22 mouse cellular contexts compared by ENCODE assay signal in the genomic region with DNA sequence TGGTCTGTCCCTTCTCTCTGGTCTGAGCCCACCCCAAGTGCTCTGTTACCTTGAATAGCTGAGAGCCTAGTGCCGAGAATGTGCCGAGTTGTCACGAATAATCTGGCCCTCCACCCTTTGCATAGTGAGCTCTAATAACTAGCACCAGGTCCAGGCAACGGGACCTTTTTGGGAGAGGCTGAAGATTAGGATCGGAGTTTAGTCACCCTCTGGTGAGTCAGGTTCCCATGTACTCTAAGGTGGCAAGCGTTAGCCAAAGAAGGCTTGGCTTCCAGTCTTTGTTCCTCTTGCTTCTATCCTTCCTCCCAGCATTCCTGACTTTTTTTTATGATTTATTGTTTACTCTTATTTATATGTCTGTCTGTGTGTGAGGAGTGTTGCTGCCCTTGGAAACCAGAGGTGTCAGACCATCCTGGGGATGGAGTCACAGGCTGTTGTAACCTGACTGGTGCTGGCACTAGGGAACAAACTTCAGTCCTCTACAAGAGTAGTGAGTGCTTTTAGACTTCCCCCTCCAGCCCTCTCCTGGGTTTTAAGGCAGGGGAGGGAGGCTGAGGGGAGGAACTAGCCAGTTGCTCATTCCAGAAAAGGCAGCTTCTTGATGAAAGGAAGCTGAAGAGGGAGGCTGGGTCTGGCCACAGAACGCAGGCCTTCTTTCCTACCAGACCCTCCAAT. TPM values are rescaled to one million over a fixed set of nuclear protein-coding genes. Genes with fewer than 3 reads are reported as not detected.
A peak's percentile ranks its signal among the peaks of the same experiment; 100 is the strongest.
DNase-seq lines count a peak whose midpoint lies in the region; ATAC-seq and TF ChIP-seq lines count a peak whose summit lies in the region.
"Had no signal": no experiment of that assay in that cellular context is flagged by ENCODE, and none has a peak within 500 bp of the region (broad histone marks: within the 10 kb centered on the region; RNA-seq: fewer than 3 reads in every experiment).

No protein-coding gene starts in this region.

- no peaks in the 10 kb centered on the region for H3K27me3 ChIP-seq in kidney, adult 2 months (replicated peaks; ENCODE audit: control insufficient read depth, insufficient read depth, low read length)
- no peaks in the 10 kb centered on the region for H3K27me3 ChIP-seq in small intestine, adult 2 months (ENCODE audit: control insufficient read depth, insufficient read depth, low read length)
- no peaks in the 10 kb centered on the region for H3K27me3 ChIP-seq in forebrain, embryonic 13.5 days
- H3K27me3 ChIP-seq: embryonic facial prominence, embryonic 12.5 days; forebrain, embryonic 12.5 days; hindbrain, embryonic 12.5 days; limb, embryonic 15.5 days; midbrain, embryonic 12.5 days had no signal

- TF ChIP-seq POLR2A in kidney, adult 2 months (IDR thresholded peaks at IDR 0.05; ENCODE audit: low read depth, low read length): no peak
- TF ChIP-seq POLR2A in embryonic fibroblast, embryonic 13.5 days (IDR thresholded peaks at IDR 0.05; ENCODE audit: low read depth, low read length): no peak
- no peak for TF ChIP-seq POLR2A in small intestine, adult 2 months (IDR thresholded peaks at IDR 0.05; ENCODE audit: low read depth, low read length)

- H3K27ac ChIP-seq in kidney, adult 2 months (ENCODE audit: insufficient read depth, low read depth, low read length): peak overlapping the region; percentile 13; the same call in 1 of the 2 replicates
- H3K27ac ChIP-seq in embryonic fibroblast, embryonic 13.5 days (ENCODE audit: insufficient read depth, low read length): 0 out of 2 replicates have a peak overlapping the region, but pooled peaks have one; percentile 36
- H3K27ac ChIP-seq in small intestine, adult 2 months (ENCODE audit: insufficient read depth, low read depth, low read length): peak overlapping the region; percentile 26; the same call in 1 of the 2 replicates
- H3K27ac ChIP-seq in forebrain, embryonic 13.5 days: no peak overlapping the region
- H3K27ac ChIP-seq: embryonic facial prominence, embryonic 12.5 days; forebrain, embryonic 12.5 days; hindbrain, embryonic 12.5 days; left cerebral cortex, adult 2 months; limb, embryonic 15.5 days; liver, embryonic 14.5 days; midbrain, embryonic 12.5 days; stomach, postnatal 0 days had no signal

- WGBS in kidney, adult 2 months: 48% methylated on average over 7 of the region's 7 CpGs
- WGBS in small intestine, adult 2 months: 62% methylated on average over 7 of the region's 7 CpGs
- WGBS in forebrain, embryonic 13.5 days: 69% methylated on average over 7 of the region's 7 CpGs

- no peaks in the 10 kb centered on the region for H3K9me3 ChIP-seq in forebrain, embryonic 13.5 days (replicated peaks)
- H3K9me3 ChIP-seq: embryonic facial prominence, embryonic 12.5 days; forebrain, embryonic 12.5 days; hindbrain, embryonic 12.5 days; limb, embryonic 15.5 days; midbrain, embryonic 12.5 days had no signal

- no peak for ATAC-seq in forebrain, embryonic 13.5 days

- TF ChIP-seq CTCF in kidney, adult 2 months (conservative IDR thresholded peaks at IDR 0.05; ENCODE audit: insufficient read depth, insufficient read length, low read depth, low read length): no peak
- TF ChIP-seq CTCF in embryonic fibroblast, embryonic 13.5 days (IDR thresholded peaks at IDR 0.05; ENCODE audit: borderline replicate concordance, insufficient read depth, low read length): no peak
- TF ChIP-seq CTCF in small intestine, adult 2 months (IDR thresholded peaks at IDR 0.05; ENCODE audit: extremely low read depth, insufficient read length, insufficient replicate concordance, low read depth, low read length): no peak

- no peak overlapping the region for H3K4me2 ChIP-seq in forebrain, embryonic 13.5 days
- H3K4me2 ChIP-seq: embryonic facial prominence, embryonic 12.5 days; forebrain, embryonic 12.5 days; hindbrain, embryonic 12.5 days; limb, embryonic 15.5 days; midbrain, embryonic 12.5 days had no signal

- no peaks in the 10 kb centered on the region for H3K36me3 ChIP-seq in kidney, adult 2 months (ENCODE audit: control insufficient read depth, insufficient read depth, low read length)
- H3K36me3 ChIP-seq in small intestine, adult 2 months (ENCODE audit: control insufficient read depth, insufficient read depth, low read length): no peaks in the 10 kb centered on the region
- H3K36me3 ChIP-seq in forebrain, embryonic 13.5 days (ENCODE audit: poor library complexity, severe bottlenecking): no peaks in the 10 kb centered on the region
- H3K36me3 ChIP-seq: embryonic facial prominence, embryonic 12.5 days; forebrain, embryonic 12.5 days; hindbrain, embryonic 12.5 days; limb, embryonic 15.5 days; midbrain, embryonic 12.5 days had no signal

- H3K4me3 ChIP-seq in kidney, adult 2 months (ENCODE audit: insufficient read depth, low read depth, low read length): no peak overlapping the region
- H3K4me3 ChIP-seq in embryonic fibroblast, embryonic 13.5 days (ENCODE audit: insufficient read depth, low read length): no peak overlapping the region
- no peak overlapping the region for H3K4me3 ChIP-seq in small intestine, adult 2 months (ENCODE audit: low read depth, low read length)
- no peak overlapping the region for H3K4me3 ChIP-seq in forebrain, embryonic 13.5 days
- H3K4me3 ChIP-seq: embryonic facial prominence, embryonic 12.5 days; erythroblast, embryonic 14.5 days; forebrain, embryonic 12.5 days; hindbrain, embryonic 12.5 days; left cerebral cortex, adult 2 months; limb, embryonic 15.5 days; midbrain, embryonic 12.5 days had no signal

- no peak overlapping the region for H3K9ac ChIP-seq in forebrain, embryonic 13.5 days
- H3K9ac ChIP-seq: embryonic facial prominence, embryonic 12.5 days; forebrain, embryonic 12.5 days; hindbrain, embryonic 12.5 days; limb, embryonic 15.5 days; liver, embryonic 14.5 days; midbrain, embryonic 12.5 days had no signal

- peak; percentile 20 for DNase-seq in kidney, adult 2 months
- DNase-seq in kidney, postnatal 4 days: no peak
- peak; percentile 17 for DNase-seq in urinary bladder, postnatal 14 days (ENCODE audit: low spot score)
- no peak for DNase-seq in urinary bladder, postnatal 10 days (ENCODE audit: low spot score)
- DNase-seq in thymus, postnatal 25 days: no peak
- DNase-seq: adrenal gland, postnatal 25 days; cerebellum, postnatal 10 days; heart, postnatal 14 days; kidney, adult 11 months; thymus, adult 2 months had no signal

- H3K4me1 ChIP-seq in kidney, adult 2 months (ENCODE audit: control insufficient read depth, insufficient read depth, low read length): no peaks in the 10 kb centered on the region; the same call in 1 of the 2 replicates
- no peaks in the 10 kb centered on the region; the same call in 1 of the 2 replicates for H3K4me1 ChIP-seq in embryonic fibroblast, embryonic 13.5 days (ENCODE audit: control insufficient read depth, insufficient read depth, low read length)
- H3K4me1 ChIP-seq in small intestine, adult 2 months (ENCODE audit: control insufficient read depth, insufficient read depth, insufficient read length, low read length): no peaks in the 10 kb centered on the region
- H3K4me1 ChIP-seq in forebrain, embryonic 13.5 days: peaks cover 5% of the 10 kb centered on the region; the same call in 1 of the 2 replicates
- H3K4me1 ChIP-seq: embryonic facial prominence, embryonic 12.5 days; hindbrain, embryonic 12.5 days had no signal

RNA-seq across cellular contexts. Expression of a gene that starts 9.2 kb away (rescaled TPM):
- 49.0 and 58.9 TPM in 2 replicates for polyA plus RNA-seq in kidney, adult 2 months (2012; rRNA removed)
- polyA plus RNA-seq in embryonic fibroblast, embryonic 13.5 days (2011; ENCODE audit: insufficient read length, low read depth, missing spikeins): 48.8 and 51.2 TPM in 2 replicates
- 15.2 and 52.6 TPM in 2 replicates for polyA plus RNA-seq in small intestine, adult 2 months (2012; rRNA removed)
- 45.9 and 52.4 TPM in 2 replicates for polyA plus RNA-seq in forebrain, embryonic 13.5 days (2015; fragmentation: Nextera tagmentation; extraction: Ambion mirVana)

Comparison
In these comparisons a context has a peak if more than half of its experiments do, and no peak if none do; other contexts are left out.
1. DNase-seq: peak in kidney, adult 2 months (single experiment) and urinary bladder, postnatal 14 days (single experiment); none in kidney, postnatal 4 days (0 of 2), urinary bladder, postnatal 10 days (single experiment) and thymus, postnatal 25 days (single experiment).